In the genomic region with DNA sequence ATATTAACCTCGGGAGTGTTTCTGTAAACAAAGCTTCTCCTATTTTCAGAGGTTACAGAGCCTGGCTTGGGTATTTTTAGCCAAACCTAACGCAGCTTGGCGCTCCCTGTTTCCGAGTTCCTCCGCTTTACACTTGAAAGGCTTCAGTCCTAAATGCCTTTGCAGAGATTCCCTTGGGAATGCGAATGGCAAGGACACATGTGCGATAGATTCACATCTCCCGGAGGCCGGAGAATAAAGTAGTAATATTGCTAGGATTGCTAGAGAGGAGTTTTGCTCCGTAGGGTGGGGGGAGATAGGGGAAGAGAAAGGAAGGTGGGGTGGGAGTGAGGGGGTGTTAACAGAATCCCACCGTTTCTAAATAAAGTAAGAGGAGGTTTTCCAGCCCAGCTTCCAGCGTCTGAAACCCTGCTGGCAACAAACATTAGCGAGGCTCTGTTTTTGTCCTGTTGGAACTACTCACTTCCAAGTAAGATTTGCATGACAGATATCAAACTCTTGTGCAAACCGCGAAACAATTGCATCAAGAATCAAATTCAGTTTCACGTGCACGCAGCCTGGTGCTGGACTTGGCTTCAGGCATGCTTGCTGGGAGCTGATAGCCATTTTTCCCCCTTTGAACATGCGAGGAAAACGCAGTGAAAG, we compare ENCODE assay signal across 8 mouse cellular contexts. TPM values are rescaled to one million over a fixed set of nuclear protein-coding genes. Genes with fewer than 3 reads are reported as not detected.
DNase-seq lines count a peak whose midpoint lies in the region; ATAC-seq and TF ChIP-seq lines count a peak whose summit lies in the region.

No protein-coding gene starts in this region.

- peaks cover 7% of the 10 kb centered on the region for H3K27me3 ChIP-seq in heart, embryonic 16.5 days (ENCODE audit: control insufficient read depth, insufficient read depth, low read length)
- peaks cover 21% of the 10 kb centered on the region for H3K27me3 ChIP-seq in liver, embryonic 16.5 days (ENCODE audit: control insufficient read depth, insufficient read depth, low read depth, low read length)
- peaks cover 5% of the 10 kb centered on the region; the same call in 1 of the 2 replicates for H3K27me3 ChIP-seq in small intestine, adult 2 months (ENCODE audit: control insufficient read depth, insufficient read depth, low read length)

- peak overlapping the region; percentile 65 for H3K4me3 ChIP-seq in heart, embryonic 16.5 days (ENCODE audit: low read length)
- peak overlapping the region; percentile 55 for H3K4me3 ChIP-seq in liver, embryonic 16.5 days (ENCODE audit: low read depth, low read length)
- peak overlapping the region; percentile 71 for H3K4me3 ChIP-seq in small intestine, adult 2 months (ENCODE audit: low read depth, low read length)

- peak overlapping the region; percentile 90 for H3K4me2 ChIP-seq in heart, embryonic 16.5 days (ENCODE audit: low read depth, low read length)
- H3K4me2 ChIP-seq in liver, embryonic 16.5 days (ENCODE audit: low read depth, low read length): peak overlapping the region; percentile 63

- no peak for TF ChIP-seq CTCF in small intestine, adult 2 months (IDR thresholded peaks at IDR 0.05; ENCODE audit: extremely low read depth, insufficient read length, insufficient replicate concordance, low read depth, low read length)

- peak; percentile 33 to 84 for DNase-seq in adrenal gland, adult (ENCODE audit: inconsistent age in 2 of 2, low spot score in 1 of 2)
- no peak for DNase-seq in adrenal gland, postnatal 4 days (ENCODE audit: low spot score in 2 of 2)
- DNase-seq in embryo, embryonic 10.5 days (ENCODE audit: low spot score): peak; percentile 75
- no peak for DNase-seq in spleen, postnatal 10 days (ENCODE audit: low spot score in 2 of 2)
- DNase-seq in cerebellum, adult 8-10 months: no peak

- H3K9ac ChIP-seq in heart, embryonic 16.5 days (ENCODE audit: low read length): peak overlapping the region; percentile 75
- no peak overlapping the region; the same call in 1 of the 2 replicates for H3K9ac ChIP-seq in liver, embryonic 16.5 days (ENCODE audit: low read depth, low read length)

- H3K27ac ChIP-seq in heart, embryonic 16.5 days (ENCODE audit: low read length): peak overlapping the region; percentile 83
- H3K27ac ChIP-seq in liver, embryonic 16.5 days (ENCODE audit: low read length): peak overlapping the region; percentile 44; the same call in 1 of the 2 replicates
- peak overlapping the region; percentile 10; the same call in 1 of the 2 replicates for H3K27ac ChIP-seq in small intestine, adult 2 months (ENCODE audit: insufficient read depth, low read depth, low read length)

- H3K4me1 ChIP-seq in heart, embryonic 16.5 days (ENCODE audit: control insufficient read depth, insufficient read depth, low read length): peaks cover 13% of the 10 kb centered on the region
- no peaks in the 10 kb centered on the region for H3K4me1 ChIP-seq in liver, embryonic 16.5 days (ENCODE audit: control insufficient read depth, low read depth, low read length)
- peaks cover 8% of the 10 kb centered on the region for H3K4me1 ChIP-seq in small intestine, adult 2 months (ENCODE audit: control insufficient read depth, insufficient read depth, insufficient read length, low read length)

- under 1% methylated on average over 19 of the region's 19 CpGs for WGBS in heart, embryonic 16.5 days
- 4% methylated on average over 19 of the region's 19 CpGs for WGBS in liver, embryonic 16.5 days (ENCODE audit: insufficient replicate concordance)
- WGBS in small intestine, adult 2 months: 2% methylated on average over 19 of the region's 19 CpGs

- TF ChIP-seq POLR2A in small intestine, adult 2 months (IDR thresholded peaks at IDR 0.05; ENCODE audit: low read depth, low read length): no peak

- no peaks in the 10 kb centered on the region for H3K36me3 ChIP-seq in heart, embryonic 16.5 days (ENCODE audit: control insufficient read depth, insufficient read depth)
- no peaks in the 10 kb centered on the region for H3K36me3 ChIP-seq in liver, embryonic 16.5 days (ENCODE audit: control insufficient read depth, insufficient read depth)
- H3K36me3 ChIP-seq in small intestine, adult 2 months (ENCODE audit: control insufficient read depth, insufficient read depth, low read length): no peaks in the 10 kb centered on the region

- no peak for ATAC-seq in heart, embryonic 16.5 days (replicated peaks; ENCODE audit: extremely low read depth, insufficient read depth, low FRiP score)
- ATAC-seq in liver, embryonic 16.5 days (ENCODE audit: low read depth): no peak

- no peaks in the 10 kb centered on the region for H3K9me3 ChIP-seq in heart, embryonic 16.5 days (replicated peaks; ENCODE audit: control insufficient read depth, low read length)
- no peaks in the 10 kb centered on the region for H3K9me3 ChIP-seq in liver, embryonic 16.5 days (replicated peaks; ENCODE audit: control insufficient read depth, low read length)

RNA-seq across cellular contexts. Expression of gene Tnfrsf19, which starts 0.7 kb away (rescaled TPM):
- 10 to 100 TPM; 39.0 to 45.7 TPM for total RNA-seq in adrenal gland, postnatal 4 days (2021)
- 14.7 and 17.7 TPM in 2 replicates for polyA plus RNA-seq in heart, embryonic 16.5 days (2015; fragmentation: Nextera tagmentation; extraction: Ambion mirVana)
- polyA plus RNA-seq in liver, embryonic 16.5 days (2015; fragmentation: Nextera tagmentation; extraction: Ambion mirVana): 4.7 and 5.1 TPM in 2 replicates
- 4.0 and 4.7 TPM in 2 replicates for polyA plus RNA-seq in small intestine, adult 2 months (2012; rRNA removed)

Comparison
In these comparisons a context has a peak if more than half of its experiments do, and no peak if none do; other contexts are left out.
1. DNase-seq: peak in adrenal gland, adult (2 of 2) and embryo, embryonic 10.5 days (single experiment); none in adrenal gland, postnatal 4 days (0 of 2), spleen, postnatal 10 days (0 of 2) and cerebellum, adult 8-10 months (single experiment).
2. H3K27ac ChIP-seq: peak in every context shown above with its lines; median percentile 83 in heart, embryonic 16.5 days; 44 in liver, embryonic 16.5 days; 10 in small intestine, adult 2 months.
3. Peak in every context shown above with its lines, with median percentiles within 50 percentile points of each other: H3K4me3 ChIP-seq.